Mouse (Mus musculus): ENCODE measurements around the gene Gpr161. TPM values are rescaled to one million over a fixed set of nuclear protein-coding genes. Genes with fewer than 3 reads are reported as not detected.

Gene Gpr161
- total RNA-seq (2021) = 1 to 10 TPM; 2.5 to 3.0 TPM
- long read RNA-seq, experiment 1, partial matches to known transcripts = 1 of 2 reads
- long read RNA-seq, experiment 1, other reads (novel, unspliced or antisense) = 1 of 2 reads
- long read RNA-seq, experiment 2 = 0 reads

DNA sequence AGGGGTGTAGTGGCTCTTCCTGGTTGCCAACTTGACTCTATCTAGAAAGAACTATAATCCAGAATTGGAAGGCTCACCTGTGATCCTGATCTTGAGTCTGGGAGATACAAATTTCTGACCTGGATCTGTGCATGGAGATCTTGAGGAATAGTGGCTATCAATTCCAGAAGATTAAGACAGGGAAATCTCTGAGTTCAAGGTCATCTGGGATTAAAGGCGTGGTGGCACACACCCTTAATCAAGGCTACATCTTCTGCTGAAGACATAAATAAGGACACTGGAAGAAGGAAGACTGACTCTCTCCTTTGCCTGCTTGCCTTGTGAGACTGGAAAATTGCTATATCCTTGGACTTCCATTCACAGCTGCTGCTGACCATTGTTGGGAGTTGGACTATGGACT is at the start of gene Gpr161:
Gpr161 (plus strand) TSS at position 301 of the 400 bp plus-strand sequence.
- no peak for DNase-seq
- intact Hi-C loops (cut with DNase I; ENCODE audit: low total_unique reads) = no loop called here

DNA sequence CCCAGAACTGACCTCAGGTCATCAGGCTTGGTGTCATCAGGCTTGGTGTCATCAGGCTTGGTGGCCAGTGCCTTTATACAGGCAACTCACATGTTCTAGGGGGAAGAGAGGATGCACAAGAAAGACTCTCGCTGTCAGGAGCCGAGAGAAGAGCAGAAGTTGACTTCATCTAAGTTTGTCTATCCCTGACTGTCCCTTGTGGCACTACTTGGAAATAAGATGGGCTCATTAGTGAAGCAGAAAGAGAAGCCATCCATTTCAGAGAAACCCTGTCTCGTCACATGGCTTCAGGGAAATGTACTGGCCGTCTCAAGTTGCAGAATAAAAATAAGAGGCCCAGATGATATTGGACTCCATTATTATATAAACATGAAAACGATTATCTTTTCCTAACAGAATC is 49.0 kb upstream of the Gpr161 start:
- DNase-seq = no peak
- intact Hi-C loops (cut with DNase I; ENCODE audit: low total_unique reads) = no loop called here

DNA sequence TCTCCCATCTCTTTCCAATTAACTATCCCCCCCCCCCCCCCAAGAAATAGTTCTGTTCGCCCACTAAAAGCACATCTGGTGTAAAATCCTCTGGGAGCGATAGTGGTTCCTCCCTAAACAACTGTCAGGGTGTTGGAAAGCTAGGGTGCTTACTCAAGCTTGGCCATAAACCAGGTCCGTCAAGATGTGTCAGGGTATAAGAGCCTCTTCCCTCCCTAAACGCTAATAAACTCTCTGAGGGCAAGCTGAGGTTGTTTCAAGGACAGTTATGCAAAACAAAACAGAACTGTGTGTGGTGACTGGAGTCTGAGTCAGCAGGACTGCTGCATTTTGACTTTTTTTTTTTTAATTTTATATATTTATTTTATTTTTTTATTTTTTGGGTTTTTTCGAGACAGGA is 48.5 kb upstream of the Gpr161 start:
- intact Hi-C loops (cut with DNase I; ENCODE audit: low total_unique reads) = no loop called here
- peak; percentile 40 for DNase-seq

DNA sequence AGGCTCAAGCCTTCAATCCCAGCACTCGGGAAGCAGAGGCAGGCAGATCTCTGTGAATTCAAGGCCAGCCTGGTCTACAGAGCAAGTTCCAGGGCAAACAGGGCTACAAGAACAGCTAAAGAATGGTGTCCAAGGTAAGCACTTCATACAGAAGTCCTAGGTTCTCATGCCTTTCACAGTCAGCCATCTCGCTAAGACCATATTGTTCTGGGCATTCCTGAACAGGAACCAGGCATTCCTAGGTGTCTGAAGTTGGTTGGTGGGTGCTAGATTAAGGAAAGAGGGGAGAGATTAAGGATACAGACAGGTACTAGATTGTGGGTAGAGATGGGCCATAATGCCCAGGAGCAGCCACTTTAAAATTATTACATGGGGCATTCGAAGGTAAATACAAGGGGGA is 47.8 kb upstream of the Gpr161 start:
- intact Hi-C loops (cut with DNase I; ENCODE audit: low total_unique reads) = no loop called here
- DNase-seq = no peak

DNA sequence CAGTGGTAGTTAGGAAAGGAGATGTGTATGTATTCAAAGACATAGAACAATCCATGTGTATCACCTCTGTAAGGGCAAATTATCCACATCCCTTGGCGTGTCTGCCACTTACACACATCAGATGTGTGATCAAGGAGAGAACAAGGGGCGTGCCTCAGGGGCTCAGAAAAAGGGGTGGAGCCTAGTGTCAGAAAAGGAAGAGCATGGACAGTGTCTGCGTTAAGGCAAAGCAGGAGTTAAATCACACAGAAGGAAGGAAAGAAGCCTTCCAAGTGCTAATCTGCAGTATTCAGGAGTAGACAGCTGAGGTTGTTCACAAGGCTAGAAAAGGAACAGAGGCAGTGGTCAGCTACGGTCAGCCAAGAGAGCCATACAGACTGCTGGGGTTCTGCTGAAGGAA is 46.7 kb upstream of the Gpr161 start:
- intact Hi-C loops (cut with DNase I; ENCODE audit: low total_unique reads) = no loop called here
- no peak for DNase-seq

DNA sequence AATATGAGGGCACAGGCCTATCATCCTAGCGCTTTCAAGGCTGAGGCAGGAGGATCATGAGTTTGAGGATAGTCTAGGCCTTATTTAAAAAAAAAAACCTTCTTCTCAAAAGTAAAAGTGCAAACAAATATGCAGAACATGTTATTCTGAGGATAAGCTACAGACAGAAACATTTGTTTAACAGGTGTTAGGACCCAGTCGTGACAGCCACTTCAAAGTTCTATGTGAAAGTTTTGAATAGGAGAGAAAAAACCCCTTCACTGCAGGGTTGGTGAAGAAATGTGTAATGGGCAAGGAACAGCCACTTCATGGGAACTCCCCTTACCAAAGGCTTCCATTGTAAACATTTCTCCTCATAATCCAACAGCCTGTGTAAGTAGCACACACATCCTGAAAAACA is 45.0 kb upstream of the Gpr161 start:
- intact Hi-C loops (cut with DNase I; ENCODE audit: low total_unique reads) = no loop called here
- DNase-seq = no peak

DNA sequence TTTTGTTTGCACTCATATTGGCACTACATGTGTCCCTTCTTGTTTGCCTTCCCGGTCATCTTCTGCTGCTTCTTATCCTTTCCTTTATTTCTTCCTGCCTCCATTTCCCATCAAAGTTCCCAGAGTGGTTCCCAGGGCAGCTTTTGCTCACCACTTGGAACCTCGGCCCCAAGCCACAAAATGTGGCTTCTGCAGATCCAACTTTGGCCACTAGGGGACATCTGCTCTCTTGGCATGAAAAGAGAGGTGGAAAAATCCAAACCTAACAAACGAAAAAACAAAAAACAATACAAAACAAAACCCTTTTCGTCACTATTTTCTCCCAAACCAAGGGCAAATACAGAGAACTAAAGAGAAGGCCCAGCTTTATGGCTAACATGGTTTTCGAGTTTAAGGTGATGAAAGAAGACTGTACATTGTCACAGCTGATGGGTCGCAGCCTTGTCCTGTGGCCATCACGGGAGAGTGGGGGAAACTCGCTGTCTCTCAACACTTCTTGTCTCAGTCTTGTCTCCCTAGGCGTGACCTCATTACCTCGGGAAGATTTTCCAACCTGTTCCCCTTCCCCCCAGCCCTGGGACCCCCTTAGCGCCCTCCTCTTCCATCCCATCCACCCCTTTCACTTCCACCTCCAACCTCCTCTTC is 43.4 kb upstream of the Gpr161 start:
- intact Hi-C loops (cut with DNase I; ENCODE audit: low total_unique reads) = no loop called here
- DNase-seq = peak; percentile 57

DNA sequence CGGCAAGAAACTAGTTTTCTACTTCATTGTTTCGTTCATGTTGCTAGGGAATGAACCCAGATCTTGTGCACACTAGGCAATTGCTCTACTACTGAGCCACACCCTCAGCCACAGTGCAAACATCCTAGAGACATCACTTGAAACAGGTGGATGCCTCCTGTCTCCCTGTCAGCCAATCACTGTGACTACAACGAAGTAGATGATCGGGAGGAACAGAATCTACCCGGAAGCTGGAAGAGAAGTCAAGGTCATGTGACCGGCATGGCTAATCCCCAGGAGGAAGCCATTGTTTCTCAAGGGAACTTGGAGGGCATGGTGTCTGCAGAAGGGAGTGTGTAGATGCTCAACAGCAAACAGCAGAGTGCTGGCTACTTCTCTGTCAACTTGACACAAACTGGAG is 20.6 kb upstream of the Gpr161 start:
- intact Hi-C loops (cut with DNase I; ENCODE audit: low total_unique reads) = no loop called here
- no peak for DNase-seq

DNA sequence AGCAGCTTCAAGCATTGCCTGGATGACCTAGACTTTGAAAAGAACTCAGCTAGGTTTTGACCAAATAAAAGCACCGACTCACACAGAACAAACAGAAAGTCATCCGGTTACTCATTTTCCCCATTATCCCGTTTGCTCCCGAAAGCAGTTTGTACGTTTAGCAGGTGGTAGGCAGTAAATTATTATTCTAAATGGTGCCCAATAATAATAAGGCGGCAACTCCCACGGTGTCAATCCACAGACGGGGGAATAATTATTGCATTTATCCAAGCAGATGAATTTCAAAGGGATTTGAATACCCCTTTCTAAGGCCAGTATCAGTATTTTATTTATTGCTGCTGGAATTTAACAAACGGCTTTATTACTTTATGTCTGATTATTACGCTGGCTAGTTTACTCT is 14.8 kb upstream of the Gpr161 start:
- intact Hi-C loops (cut with DNase I; ENCODE audit: low total_unique reads) = no loop called here

DNA sequence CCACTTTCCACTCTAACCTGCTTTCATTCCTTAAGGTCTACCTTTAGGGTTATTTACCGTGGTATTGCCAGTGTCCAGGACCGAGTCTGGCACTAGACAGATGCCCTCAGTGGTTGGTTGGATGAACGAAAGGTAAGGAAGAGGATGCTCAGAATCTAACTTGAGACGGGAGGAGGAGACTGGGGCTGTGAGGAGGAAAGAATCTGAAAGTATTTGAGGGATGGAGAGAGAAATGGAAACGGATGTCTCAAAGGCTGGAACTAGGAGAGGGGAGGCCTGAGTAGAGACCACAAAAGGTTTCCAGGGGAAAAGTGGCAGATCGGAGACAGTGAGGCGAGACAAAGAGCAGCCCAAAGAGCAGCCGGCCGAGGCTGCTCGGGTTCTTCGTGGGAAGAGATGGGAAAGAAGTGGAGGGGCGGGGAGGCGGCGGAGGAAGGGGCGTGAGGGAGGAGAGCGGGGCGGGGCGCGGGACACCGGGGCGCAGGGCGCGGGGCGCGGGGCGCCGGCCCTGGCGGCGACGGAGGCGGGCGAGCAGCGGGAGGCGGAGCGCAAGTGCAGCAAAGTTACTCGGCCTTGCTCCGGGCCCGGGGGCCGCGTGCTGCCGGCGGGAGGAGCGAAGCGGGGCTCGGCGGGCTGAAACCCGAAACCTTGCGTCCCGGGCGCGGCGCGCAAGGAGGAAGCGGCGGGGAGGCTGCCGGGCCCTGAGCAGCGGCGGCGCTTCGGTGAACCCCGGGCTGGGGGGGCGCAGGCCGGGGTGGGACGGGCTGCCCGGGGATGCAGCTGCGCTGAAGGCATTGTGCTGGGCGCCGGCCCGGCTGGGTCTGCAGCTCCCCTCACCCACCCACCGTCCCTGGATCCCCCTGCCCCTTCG is 14.0 kb upstream of the Gpr161 start:
- intact Hi-C loops (cut with DNase I; ENCODE audit: low total_unique reads) = no loop called here
- peak; percentile 80 for DNase-seq

More for the DNA sequence above, 14.8 kb upstream of the Gpr161 start:
- DNase-seq = no peak

DNA sequence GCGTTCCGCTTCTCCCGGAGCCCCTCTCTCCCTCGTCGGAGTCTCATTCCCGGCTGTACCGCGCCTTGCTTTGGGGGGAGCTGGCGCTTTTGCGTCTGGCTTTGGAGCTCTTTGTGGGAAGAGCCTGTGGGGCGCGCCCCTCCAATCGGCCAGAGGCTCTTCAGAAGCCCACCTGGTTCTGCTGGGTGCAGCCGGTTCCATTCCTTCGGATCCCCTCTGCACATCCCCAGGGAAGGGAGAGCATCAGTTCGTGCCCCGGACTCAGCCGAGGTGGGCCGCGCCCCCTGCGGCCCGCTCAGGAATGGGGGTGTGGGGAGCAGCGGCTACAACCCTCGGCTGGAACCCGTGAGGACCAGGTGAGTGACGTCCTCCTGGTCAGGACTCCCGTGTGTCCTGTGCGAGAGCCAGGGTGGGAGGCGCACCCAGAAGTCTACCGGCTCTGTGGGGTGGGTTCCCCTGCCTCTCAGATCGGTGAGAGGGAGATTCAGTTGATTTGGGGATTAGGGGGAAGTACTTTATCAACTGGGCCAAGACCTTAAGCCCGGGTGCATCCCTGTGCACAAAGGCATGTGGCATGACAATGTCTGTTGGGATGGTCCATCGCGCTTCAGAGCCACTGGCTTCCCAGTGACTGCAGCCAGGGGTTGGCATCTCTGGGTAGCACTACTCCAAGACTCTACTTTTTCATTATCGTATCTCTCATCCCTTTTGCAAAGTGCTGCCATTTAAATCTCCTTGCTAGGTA is 13.2 kb upstream of the Gpr161 start:
- intact Hi-C loops (cut with DNase I; ENCODE audit: low total_unique reads) = no loop called here
- no peak for DNase-seq

DNA sequence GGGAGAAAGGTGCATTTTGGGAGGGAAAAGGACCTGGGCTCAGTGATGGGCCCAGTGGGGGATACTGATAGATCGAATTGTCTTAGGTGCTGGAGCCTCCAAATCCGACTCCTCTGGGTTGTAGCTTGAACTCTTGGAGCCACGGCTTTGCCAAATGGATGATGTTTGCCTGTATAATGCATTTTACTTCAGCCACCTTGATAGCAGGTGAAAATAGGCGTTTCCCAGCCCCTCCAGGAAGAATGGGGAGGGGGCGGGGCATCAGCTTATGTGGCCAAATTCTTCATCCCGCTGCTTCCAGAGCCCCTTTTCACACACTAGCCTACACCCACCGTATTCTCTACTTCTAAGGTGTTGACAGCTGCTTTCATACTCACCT is 12.6 kb upstream of the Gpr161 start:
- DNase-seq = no peak
- intact Hi-C loops (cut with DNase I; ENCODE audit: low total_unique reads) = no loop called here

DNA sequence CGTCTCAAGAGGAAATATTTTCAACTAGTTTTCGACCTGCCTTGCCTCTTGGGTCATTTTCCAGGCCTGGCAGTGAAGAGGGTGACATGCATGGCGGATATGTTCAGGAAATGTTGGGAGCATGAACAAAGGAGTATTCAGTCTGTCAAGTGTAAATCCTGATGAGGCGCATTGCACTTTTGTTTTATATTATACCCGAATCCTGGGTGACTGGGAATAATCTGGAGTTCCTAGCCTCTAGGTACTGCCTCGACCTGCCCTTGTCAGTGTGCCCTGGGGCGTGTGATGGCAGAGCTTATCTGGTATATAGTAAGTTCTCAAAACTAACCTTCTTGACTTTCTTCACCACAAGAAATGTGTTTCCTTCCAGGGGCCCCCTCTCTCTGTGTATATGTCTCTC is 11.5 kb upstream of the Gpr161 start:
- DNase-seq = no peak
- intact Hi-C loops (cut with DNase I; ENCODE audit: low total_unique reads) = no loop called here

DNA sequence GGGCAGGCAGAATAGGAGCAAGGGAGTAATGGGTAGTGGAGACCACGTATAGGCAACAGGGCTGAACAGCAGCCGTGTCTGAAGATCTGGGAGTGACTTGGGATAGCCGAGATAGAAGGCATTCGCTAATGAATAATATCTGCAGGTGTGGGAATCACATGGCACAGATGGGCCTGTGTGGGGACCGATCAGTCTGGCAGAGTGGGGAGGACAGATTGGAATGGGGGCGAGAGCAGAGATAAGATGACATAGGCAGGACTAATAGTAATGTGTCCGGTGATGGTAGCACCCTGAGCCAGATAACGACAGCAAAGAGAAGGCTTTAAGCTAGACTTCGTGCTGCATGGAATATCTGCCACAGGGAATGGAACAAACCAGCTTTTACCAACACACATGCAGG is 7.4 kb upstream of the Gpr161 start:
- intact Hi-C loops (cut with DNase I; ENCODE audit: low total_unique reads) = no loop called here
- DNase-seq = no peak

DNA sequence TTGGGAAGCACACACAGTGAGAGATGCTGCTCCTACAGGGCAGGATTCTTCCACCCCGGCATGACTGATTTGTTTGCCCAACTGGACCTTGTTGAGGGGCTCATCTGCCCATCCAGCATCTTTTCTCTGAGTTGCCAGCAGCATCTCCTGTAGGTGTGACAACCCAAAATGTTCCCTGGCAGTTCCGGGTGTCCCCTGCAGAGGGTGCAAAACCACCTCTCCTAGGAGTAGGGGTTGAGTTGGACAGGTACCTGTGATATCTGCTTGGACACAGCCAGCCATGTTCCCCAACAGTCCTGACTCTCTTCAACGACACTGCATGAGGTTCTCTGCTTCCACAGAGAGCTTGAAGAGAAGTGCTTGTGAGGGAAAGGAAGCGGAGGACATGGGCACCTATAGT is 5.8 kb upstream of the Gpr161 start:
- intact Hi-C loops (cut with DNase I; ENCODE audit: low total_unique reads) = no loop called here
- DNase-seq = no peak

DNA sequence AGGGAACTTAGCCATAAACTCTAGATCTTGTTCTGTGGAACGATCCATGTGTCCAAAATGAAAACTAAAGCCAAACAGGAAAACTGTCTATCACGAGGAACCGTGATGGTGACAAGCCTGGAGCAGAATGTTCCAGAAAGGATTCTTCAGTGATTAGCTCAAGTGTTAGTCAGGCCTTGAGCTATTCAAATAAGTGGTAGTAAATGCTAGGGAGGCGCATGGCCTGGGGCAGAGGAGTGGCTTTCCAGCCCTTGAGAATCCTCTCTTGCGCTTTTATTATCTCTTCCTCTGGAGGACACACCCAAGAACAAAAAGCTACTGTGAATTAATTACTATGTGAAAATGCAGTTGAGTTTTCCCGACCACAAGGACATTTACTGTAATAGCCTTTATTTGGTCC is 4.0 kb upstream of the Gpr161 start:
- intact Hi-C loops (cut with DNase I; ENCODE audit: low total_unique reads) = no loop called here
- DNase-seq = no peak

DNA sequence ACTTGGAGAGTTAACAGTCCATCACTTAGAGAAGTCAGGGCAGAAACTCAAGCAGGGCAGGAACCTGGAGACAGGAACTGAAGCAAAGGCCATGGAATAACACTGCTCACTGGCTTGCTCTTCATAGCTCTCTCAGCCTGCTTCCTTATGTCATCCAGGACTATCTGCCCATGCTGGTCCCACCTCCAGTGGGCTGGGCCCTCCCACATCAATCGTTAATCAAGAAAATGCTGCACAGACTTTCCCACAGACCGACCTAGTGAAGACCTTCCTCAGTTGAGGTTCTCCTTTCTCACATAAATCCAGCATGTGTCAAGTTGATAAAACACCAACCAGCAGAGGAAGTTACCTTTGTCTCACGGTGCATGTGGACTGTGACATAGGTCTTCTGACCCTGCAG is 5.5 kb downstream of the Gpr161 start:
- intact Hi-C loops (cut with DNase I; ENCODE audit: low total_unique reads) = no loop called here
- DNase-seq = no peak

DNA sequence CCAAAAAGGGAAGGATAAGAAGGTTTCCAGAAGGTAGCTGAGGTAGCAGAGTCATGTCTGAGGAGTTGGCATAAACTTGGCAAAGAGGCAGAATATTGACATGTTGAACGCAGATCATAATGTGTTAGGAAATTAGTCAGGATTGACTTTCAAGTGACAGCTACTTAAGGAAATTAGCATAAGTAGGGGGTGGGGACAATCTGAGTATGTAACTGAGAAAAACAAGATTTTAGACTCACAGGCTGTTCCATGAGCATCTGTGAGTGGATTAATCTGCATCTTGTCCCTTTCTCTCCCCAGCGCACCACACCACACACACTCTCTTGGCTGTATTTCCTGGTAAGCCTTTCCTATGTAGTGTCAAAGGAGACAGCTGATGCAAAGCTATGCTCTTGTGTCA is 6.0 kb downstream of the Gpr161 start:
- DNase-seq = no peak
- intact Hi-C loops (cut with DNase I; ENCODE audit: low total_unique reads) = no loop called here

DNA sequence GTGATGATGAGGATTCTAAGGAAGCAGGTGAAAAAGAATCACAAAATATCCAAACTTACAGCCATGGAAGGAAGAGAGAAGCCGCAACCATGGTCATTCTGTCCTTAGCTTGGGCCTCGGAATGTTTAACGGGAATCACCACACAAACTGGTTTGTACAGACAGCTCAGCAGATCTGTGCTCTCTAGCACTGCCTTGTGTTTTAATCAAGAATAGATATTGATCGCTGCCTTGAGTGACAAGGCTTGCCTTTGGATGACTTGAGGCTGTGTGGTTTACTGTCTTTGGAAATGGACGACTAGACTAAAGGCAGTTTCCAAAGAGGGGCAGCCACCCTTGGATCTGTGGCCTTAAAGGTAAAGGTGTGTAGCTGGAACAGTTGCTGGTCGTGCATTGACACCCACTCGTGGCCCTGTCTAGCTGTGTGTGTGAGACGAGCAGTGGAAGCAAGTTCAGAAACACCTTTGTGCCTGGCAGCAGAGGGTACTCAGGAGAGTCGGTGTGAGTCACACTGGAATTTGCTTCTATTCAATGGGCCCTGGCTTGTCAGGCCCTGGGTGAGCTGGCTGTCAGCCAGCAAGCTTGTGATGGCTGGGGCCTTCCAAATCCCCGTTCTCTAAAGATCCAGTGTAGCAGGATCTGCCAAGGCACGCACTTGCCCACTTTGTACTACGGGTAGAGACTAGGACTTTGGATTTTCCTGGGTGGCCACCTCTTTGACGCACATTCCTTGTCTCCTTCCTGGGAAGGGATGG is 7.0 kb downstream of the Gpr161 start:
- intact Hi-C loops (cut with DNase I; ENCODE audit: low total_unique reads) = no loop called here
- no peak for DNase-seq

DNA sequence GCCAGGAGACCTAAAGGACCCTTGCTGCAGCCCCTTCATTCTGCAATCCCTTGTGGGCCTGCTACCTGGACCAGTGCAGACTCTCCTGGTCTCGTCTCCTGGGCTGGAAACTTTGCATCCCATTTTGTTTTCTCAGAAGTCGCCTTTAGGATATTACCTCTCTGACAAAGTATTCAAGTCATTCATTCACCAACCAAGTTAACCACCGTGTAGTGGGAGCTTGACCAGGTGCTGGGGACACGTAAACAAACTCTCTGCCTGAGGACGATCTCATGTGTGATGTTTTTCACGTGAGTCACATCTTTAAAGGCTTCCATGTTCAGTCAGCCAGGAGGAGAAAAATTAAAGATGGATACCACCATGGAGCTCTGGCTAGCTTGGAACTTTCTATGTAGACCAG is 7.6 kb downstream of the Gpr161 start:
- intact Hi-C loops (cut with DNase I; ENCODE audit: low total_unique reads) = no loop called here
- no peak for DNase-seq
